ENCODE assay signal across 27 mouse cellular contexts in genomic region chr5:3688298-3688697, GRCm38 (mm10). TPM values are rescaled to one million over a fixed set of nuclear protein-coding genes. Genes with fewer than 3 reads are reported as not detected.
A peak's percentile ranks its signal among the peaks of the same experiment; 100 is the strongest.
DNase-seq lines count a peak whose midpoint lies in the region; ATAC-seq lines count a peak whose summit lies in the region.
"Had no signal": no experiment of that assay in that cellular context is flagged by ENCODE, and none has a peak within 500 bp of the region (broad histone marks: within the 10 kb centered on the region; RNA-seq: fewer than 3 reads in every experiment).

No protein-coding gene starts in this region.

- ATAC-seq in common myeloid progenitor, adult 5-6 weeks (replicated peaks; ENCODE audit: low read depth, poor library complexity, severe bottlenecking): peak; percentile 29; the same call in 1 of the 2 replicates
- ATAC-seq: hindbrain, postnatal 0 days; intestine, postnatal 0 days had no signal

- intact Hi-C loops in left cerebral cortex, postnatal 36 days (cut with DNase I): no loop called here

- DNase-seq in adrenal gland, adult (ENCODE audit: inconsistent age in 2 of 2, low spot score in 1 of 2): peak; percentile 82 to 93
- no peak for DNase-seq in adrenal gland, postnatal 4 days (ENCODE audit: low spot score in 2 of 2)
- DNase-seq in 416B (ENCODE audit: low read depth): peak; percentile 90
- DNase-seq in adrenal gland, adult 8-10 months: peak; percentile 75
- no peak for DNase-seq in cerebellum, postnatal 14 days
- DNase-seq in left cerebral cortex, postnatal 36 days (ENCODE audit: low spot score in 2 of 2): no peak
- DNase-seq: cerebellum, adult 11-12 months; cerebellum, postnatal 10 days; embryo, embryonic 11 days; kidney, postnatal 25 days; liver, embryonic 13.5 days; lung, adult 2 months; lung, postnatal 14 days; right cerebral cortex, adult 18-20 months; thymus, adult 18-20 months; thymus, postnatal 36 days had no signal

RNA-seq across cellular contexts. Expression of gene Gatad1, which starts 31.3 kb away (rescaled TPM):
- 100 to 1,000 TPM; 136 to 137 TPM for total RNA-seq in adrenal gland, postnatal 4 days (2021)
- total RNA-seq in adrenal gland, adult 8-10 months (2022): 100 to 1,000 TPM; 131 to 156 (median 142) TPM
- total RNA-seq in common myeloid progenitor, adult 5-6 weeks (2017): 187 and 209 TPM in 2 replicates
- total RNA-seq in left cerebral cortex, postnatal 36 days (2021): 100 to 1,000 TPM; 117 to 119 TPM

RNA-seq across cellular contexts. Expression of gene Tmbim7, which starts 37.3 kb away (rescaled TPM):
- not detected for total RNA-seq in adrenal gland, postnatal 4 days (2021)
- not detected for total RNA-seq in adrenal gland, adult 8-10 months (2022)
- 2.9 TPM in 1 of 2 replicates, not detected in the other for total RNA-seq in common myeloid progenitor, adult 5-6 weeks (2017)
- total RNA-seq in left cerebral cortex, postnatal 36 days (2021): not detected
- total RNA-seq: ES-E14; gastrocnemius, adult 18-20 months; gastrocnemius, postnatal 4 days; hindbrain, postnatal 0 days; layer of hippocampus, adult 2 months; layer of hippocampus, postnatal 25 days; left cerebral cortex, postnatal 10 days; megakaryocyte progenitor cell, adult 5-6 weeks; midbrain, postnatal 0 days had no signal

Comparison
In these comparisons a context has a peak if more than half of its experiments do, and no peak if none do; other contexts are left out.
1. DNase-seq: peak in adrenal gland, adult (2 of 2), 416B (single experiment) and adrenal gland, adult 8-10 months (single experiment); none in adrenal gland, postnatal 4 days (0 of 2), cerebellum, postnatal 14 days (0 of 2) and left cerebral cortex, postnatal 36 days (0 of 2).